32 mouse cellular contexts compared by ENCODE assay signal in the genomic region with DNA sequence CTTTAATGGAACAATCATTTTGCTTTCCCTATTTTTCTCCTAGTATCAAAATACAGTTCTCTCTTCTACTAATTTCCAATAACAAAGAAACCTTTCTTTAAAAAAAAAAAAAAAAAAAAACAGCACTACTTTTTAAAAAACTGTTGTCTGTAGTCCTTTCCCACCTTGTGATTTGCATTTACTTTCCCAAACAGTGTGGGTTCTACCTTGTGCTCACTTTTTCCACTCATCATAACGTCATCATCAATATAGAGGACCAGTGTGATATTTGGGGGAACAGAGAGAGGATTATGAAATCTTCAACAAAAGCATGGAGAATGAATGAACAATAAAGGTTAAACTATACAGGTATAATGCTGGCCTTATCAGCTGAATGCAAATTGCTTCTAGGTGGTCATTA. TPM values are rescaled to one million over a fixed set of nuclear protein-coding genes. Genes with fewer than 3 reads are reported as not detected.
DNase-seq lines count a peak whose midpoint lies in the region; ATAC-seq and TF ChIP-seq lines count a peak whose summit lies in the region.
"Had no signal": no experiment of that assay in that cellular context is flagged by ENCODE, and none has a peak within 500 bp of the region (broad histone marks: within the 10 kb centered on the region; RNA-seq: fewer than 3 reads in every experiment).

No protein-coding gene starts in this region.

- no peaks in the 10 kb centered on the region for H3K27me3 ChIP-seq in heart, adult 2 months (ENCODE audit: control insufficient read depth, insufficient read depth, low read length)
- H3K27me3 ChIP-seq: embryonic facial prominence, embryonic 13.5 days; heart, embryonic 13.5 days; intestine, embryonic 15.5 days had no signal

- DNase-seq in 416B (ENCODE audit: low read depth): peak; percentile 45
- peak; percentile 41 for DNase-seq in naive thymus-derived CD4-positive, alpha-beta T cell, adult 2 months (ENCODE audit: low read depth)
- no peak for DNase-seq in cerebellum, adult 8-10 months
- DNase-seq in heart, adult 2 months: no peak
- no peak for DNase-seq in right cerebral cortex, postnatal 14 days
- no peak for DNase-seq in spleen, postnatal 4 days (ENCODE audit: low spot score in 2 of 2)
- DNase-seq: adrenal gland, postnatal 10 days; adrenal gland, postnatal 36 days; B cell, adult 2 months; cerebellum, adult 2 months; cerebellum, postnatal 10 days; cerebellum, postnatal 36 days; embryo, embryonic 11 days; forebrain, postnatal 0 days; gastrocnemius, adult 2 months; gastrocnemius, postnatal 14 days; heart, adult 18-20 months; heart, postnatal 14 days; heart, postnatal 4 days; kidney, adult 11 months had no signal

- H3K79me2 ChIP-seq in heart, adult 2 months (replicated peaks; ENCODE audit: control insufficient read depth, insufficient read depth, low read length): no peaks in the 10 kb centered on the region

- intact Hi-C loops in heart, adult 2 months (cut with DNase I): no loop called here

- no peaks in the 10 kb centered on the region for H3K4me1 ChIP-seq in heart, adult 2 months (ENCODE audit: control insufficient read depth, insufficient read depth, low read length)
- H3K4me1 ChIP-seq: embryonic facial prominence, embryonic 10.5 days; embryonic facial prominence, embryonic 13.5 days; forebrain, embryonic 10.5 days; heart, embryonic 10.5 days; heart, embryonic 13.5 days; intestine, embryonic 15.5 days had no signal

- WGBS in heart, adult 2 months: 95% methylated on average over 1 of the region's 1 CpGs

- peak; percentile 64 for ATAC-seq in CD4-positive, CD25-positive, alpha-beta regulatory T cell, adult 4 months
- ATAC-seq in activated CD4-positive, CD25-positive, alpha-beta regulatory T cell, adult 4 months: peak; percentile 41
- ATAC-seq: forebrain, embryonic 14.5 days; forebrain, postnatal 0 days; hindbrain, postnatal 0 days; intestine, embryonic 15.5 days had no signal

- no peak overlapping the region for H3K4me3 ChIP-seq in heart, adult 2 months
- H3K4me3 ChIP-seq: embryonic facial prominence, embryonic 10.5 days; embryonic facial prominence, embryonic 13.5 days; erythroblast, embryonic 14.5 days; forebrain, embryonic 10.5 days; gastrocnemius, adult 2 months; heart, embryonic 10.5 days; heart, embryonic 13.5 days; intestine, embryonic 15.5 days had no signal

- H3K9ac ChIP-seq in heart, adult 2 months (ENCODE audit: low read depth, low read length): no peak overlapping the region
- H3K9ac ChIP-seq: embryonic facial prominence, embryonic 13.5 days; forebrain, postnatal 0 days; heart, embryonic 13.5 days; hindbrain, embryonic 14.5 days; intestine, embryonic 15.5 days had no signal

- H3K36me3 ChIP-seq in heart, adult 2 months (ENCODE audit: control insufficient read depth, insufficient read depth, low read length): no peaks in the 10 kb centered on the region
- H3K36me3 ChIP-seq: intestine, embryonic 15.5 days had no signal

- no peak overlapping the region for H3K27ac ChIP-seq in heart, adult 2 months
- H3K27ac ChIP-seq: embryonic facial prominence, embryonic 10.5 days; embryonic facial prominence, embryonic 13.5 days; forebrain, embryonic 10.5 days; gastrocnemius, adult 2 months; heart, embryonic 10.5 days; heart, embryonic 13.5 days; hindbrain, embryonic 14.5 days; hindbrain, postnatal 0 days; intestine, embryonic 15.5 days had no signal

- TF ChIP-seq POLR2A in heart, adult 2 months (IDR thresholded peaks at IDR 0.05; ENCODE audit: insufficient read depth, low read depth, low read length): no peak

- TF ChIP-seq EP300 in heart, adult 2 months (IDR thresholded peaks at IDR 0.05; ENCODE audit: insufficient read depth, low read depth, low read length): no peak

- no peak for TF ChIP-seq CTCF in heart, adult 2 months (IDR thresholded peaks at IDR 0.05)

RNA-seq across cellular contexts. Expression of a gene that starts 27.0 kb away (rescaled TPM):
- 10 to 100 TPM in 1 of 2 experiments, 1 to 10 TPM in 1; 6.1 to 10.7 TPM for polyA plus RNA-seq in CD4-positive, CD25-positive, alpha-beta regulatory T cell, adult 4 months (2017; shearing (Covaris generic))
- polyA plus RNA-seq in activated CD4-positive, CD25-positive, alpha-beta regulatory T cell, adult 4 months (2017; shearing (Covaris generic)): 1 to 10 TPM; 8.9 to 9.8 TPM
- 10 to 100 TPM in 1 of 2 experiments, 1 to 10 TPM in 1; 7.2 to 10.6 TPM for total RNA-seq in heart, adult 2 months (2021)
- polyA plus RNA-seq in heart, adult 2 months (2012; rRNA removed): 1.3 and 2.9 TPM in 2 replicates

RNA-seq across cellular contexts. Expression of a gene that starts 27.3 kb away (rescaled TPM):
- 10 to 100 TPM; 24.4 to 41.1 TPM for polyA plus RNA-seq in CD4-positive, CD25-positive, alpha-beta regulatory T cell, adult 4 months (2017; shearing (Covaris generic))
- polyA plus RNA-seq in activated CD4-positive, CD25-positive, alpha-beta regulatory T cell, adult 4 months (2017; shearing (Covaris generic)): 10 to 100 TPM; 45.1 to 53.3 TPM
- 10 to 100 TPM; 37.1 to 37.4 TPM for total RNA-seq in heart, adult 2 months (2021)
- polyA plus RNA-seq in heart, adult 2 months (2012; rRNA removed): 7.9 and 17.9 TPM in 2 replicates

RNA-seq across cellular contexts. Expression of a gene that starts 53.5 kb away (rescaled TPM):
- 10 to 100 TPM; 12.3 to 21.5 TPM for polyA plus RNA-seq in CD4-positive, CD25-positive, alpha-beta regulatory T cell, adult 4 months (2017; shearing (Covaris generic))
- polyA plus RNA-seq in activated CD4-positive, CD25-positive, alpha-beta regulatory T cell, adult 4 months (2017; shearing (Covaris generic)): 10 to 100 TPM; 20.3 to 25.6 TPM
- total RNA-seq in heart, adult 2 months (2021): 10 to 100 TPM; 25.5 to 30.6 TPM
- 3.3 and 10.0 TPM in 2 replicates for polyA plus RNA-seq in heart, adult 2 months (2012; rRNA removed)

Comparison
In these comparisons a context has a peak if more than half of its experiments do, and no peak if none do; other contexts are left out.
1. DNase-seq: peak in 416B (single experiment) and naive thymus-derived CD4-positive, alpha-beta T cell, adult 2 months (single experiment); none in cerebellum, adult 8-10 months (single experiment), heart, adult 2 months (0 of 2), right cerebral cortex, postnatal 14 days (single experiment) and spleen, postnatal 4 days (0 of 2).